Mouse (Mus musculus) heart, embryonic 11.5 days (tissue): ENCODE data around the gene Gabbr2. TPM values are rescaled to one million over a fixed set of nuclear protein-coding genes. Genes with fewer than 3 reads are reported as not detected.

ENCODE experiments used
- ATAC-seq: fragments of 200-750 bp; cut with Nextera tagmentation; replicated peaks from 2 replicates; pipeline ENCODE4 v1.8.0; 2017; ENCODE audit warnings: moderate library complexity; ENCODE audit not compliant: insufficient number of reproducible peaks, low FRiP score, low TSS enrichment
- H3K27ac ChIP-seq: fragments of 300-500 bp; sonication (generic); 2 replicates; pipeline ENCODE4 v1.5.1; 2014; ENCODE audit warnings: mild to moderate bottlenecking, low read depth, low read length
- H3K27me3 ChIP-seq: fragments of 300-500 bp; sonication (generic); 2 replicates; pipeline ENCODE4 v1.6.1; 2014; ENCODE audit warnings: mild to moderate bottlenecking, low read length, mixed read lengths; ENCODE audit not compliant: control insufficient read depth, insufficient read depth
- H3K36me3 ChIP-seq: fragments of 300-500 bp; sonication (generic); 2 replicates; pipeline ENCODE4 v1.6.1; 2014; ENCODE audit warnings: mild to moderate bottlenecking, low read length, moderate library complexity, mixed read lengths; ENCODE audit not compliant: control insufficient read depth, insufficient read depth
- H3K4me1 ChIP-seq: fragments of 300-500 bp; sonication (generic); 2 replicates; pipeline ENCODE4 v1.6.1; 2014; ENCODE audit warnings: low read length; ENCODE audit not compliant: control insufficient read depth, insufficient read depth
- H3K4me2 ChIP-seq: fragments of 300-500 bp; sonication (generic); 2 replicates; pipeline ENCODE4 v1.6.1; 2014; ENCODE audit warnings: mild to moderate bottlenecking, moderate library complexity
- H3K4me3 ChIP-seq: fragments of 300-500 bp; sonication (generic); 2 replicates; pipeline ENCODE4 v1.5.1; 2014; ENCODE audit warnings: low read depth, low read length
- H3K9ac ChIP-seq: fragments of 300-500 bp; sonication (generic); 2 replicates; pipeline ENCODE4 v1.6.1; 2014; ENCODE audit warnings: mild to moderate bottlenecking, low read depth, low read length, moderate library complexity
- H3K9me3 ChIP-seq: fragments of 300-500 bp; sonication (generic); replicated peaks from 2 replicates; pipeline ENCODE4 v1.6.1; 2016; ENCODE audit warnings: low read length; ENCODE audit not compliant: control insufficient read depth
- WGBS: fragments of 180-500 bp; shearing (Covaris S2); extraction: QIAGEN DNeasy Blood & Tissue Kit; methylation state at CpG from one replicate; pipeline ENCODE4 v1.1.7; 2014; ENCODE audit not compliant: insufficient replicate concordance; 5-methylcytosine and 5-hydroxymethylcytosine counted together
- polyA plus RNA-seq: library from polyadenylated mRNA; unstranded; fragments of >200 nt; fragmentation: Nextera tagmentation; extraction: Ambion mirVana; gene quantifications from 2 replicates; pipeline ENCODE4 v1.2.1, GENCODE M21; 2014

The Gabbr2 gene
- polyA plus RNA-seq, 1 experiment from 2014 or later: 0.13 TPM

DNA sequence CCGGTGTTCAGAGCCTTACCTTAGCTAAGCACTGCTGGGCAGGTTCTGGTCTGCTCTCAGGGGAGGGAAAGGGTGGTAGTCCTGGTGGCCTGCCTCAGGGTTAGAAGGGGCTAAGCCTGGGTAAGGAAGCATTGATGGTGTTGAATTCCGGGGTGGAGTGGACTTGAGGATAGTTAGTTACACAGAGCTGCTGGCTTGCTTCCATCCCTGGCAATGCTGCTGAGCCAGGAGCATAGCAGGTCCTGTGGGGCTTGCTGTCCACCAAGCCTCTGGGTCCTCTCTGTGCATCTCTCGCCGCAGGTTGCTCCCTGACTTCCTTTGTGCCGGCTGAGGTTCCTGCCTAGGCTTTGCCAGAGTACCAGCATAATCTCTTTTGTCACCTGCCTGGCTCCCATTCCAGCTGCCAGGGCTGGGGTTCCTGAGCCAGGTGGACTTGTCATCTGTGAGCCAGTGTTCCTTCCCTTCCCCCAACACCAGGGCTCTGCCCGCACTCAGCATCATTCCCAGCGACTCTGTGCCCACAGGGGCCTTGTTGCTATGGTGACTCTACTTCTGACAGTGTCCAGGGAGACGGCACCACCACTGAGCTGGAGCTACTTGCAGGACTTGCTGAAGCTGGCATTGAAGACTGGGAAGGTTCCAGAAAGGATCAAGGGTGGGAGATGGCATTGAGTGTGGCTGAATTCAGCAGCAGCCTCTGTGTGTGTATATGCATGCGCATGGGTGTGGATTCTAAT lies 262.2 kb downstream of the Gabbr2 start:
- H3K4me1 ChIP-seq: no peaks in the 10 kb centered on the region
- no peak overlapping the region for H3K4me3 ChIP-seq
- 65% methylated on average over 9 of the region's 9 CpGs for WGBS
- no peaks in the 10 kb centered on the region for H3K9me3 ChIP-seq
- no peak overlapping the region for H3K4me2 ChIP-seq
- no peaks in the 10 kb centered on the region for H3K36me3 ChIP-seq
- no peak for ATAC-seq
- peaks cover 3% of the 10 kb centered on the region for H3K27me3 ChIP-seq
- H3K9ac ChIP-seq: no peak overlapping the region
- H3K27ac ChIP-seq: no peak overlapping the region

DNA sequence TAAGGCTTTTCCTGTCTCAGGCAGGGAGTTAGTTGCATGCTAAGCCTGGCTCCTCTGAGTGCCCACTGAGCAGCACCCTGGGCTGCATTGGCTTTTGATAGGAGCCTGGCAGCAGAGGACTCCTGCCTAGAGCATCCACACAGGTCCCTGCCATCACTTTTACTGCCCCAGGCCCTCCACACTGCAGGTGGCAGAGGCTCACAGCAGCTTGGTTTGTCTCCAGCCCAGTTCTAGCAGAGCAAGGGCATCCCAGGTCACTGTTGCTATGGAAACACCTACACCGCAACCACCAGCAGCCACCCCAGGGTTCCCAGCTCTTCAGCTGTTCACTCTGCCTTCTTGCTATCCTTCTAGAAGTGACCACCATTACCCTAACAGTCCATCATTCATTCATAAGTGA lies 263.4 kb downstream of the Gabbr2 start:
- WGBS: 46% methylated on average over 1 of the region's 1 CpGs

GRCm38 (mm10) chr4:46727153-46727552 lies 264.5 kb downstream of the Gabbr2 start:
- H3K27ac ChIP-seq: no peak overlapping the region

More for the DNA sequence above, 263.4 kb downstream of the Gabbr2 start:
- Histone ChIP-seq H3K4me3 (no peak overlapping the region), H3K27ac (no peak overlapping the region), H3K9ac (no peak overlapping the region), H3K9me3 (no peaks in the 10 kb centered on the region), H3K36me3 (no peaks in the 10 kb centered on the region), H3K27me3 (peaks cover 3% of the 10 kb centered on the region), H3K4me1 (no peaks in the 10 kb centered on the region), H3K4me2 (no peak overlapping the region)
- ATAC-seq: no peak

GRCm38 (mm10) chr4:46720821-46721557 lies 270.7 kb downstream of the Gabbr2 start:
- H3K4me3 ChIP-seq: no peak overlapping the region
- peak overlapping the region; percentile 16; the same call in 1 of the 2 replicates for H3K4me2 ChIP-seq
- no peaks in the 10 kb centered on the region for H3K27me3 ChIP-seq
- H3K27ac ChIP-seq: no peak overlapping the region
- 49% methylated on average over 16 of the region's 16 CpGs for WGBS
- H3K9ac ChIP-seq: no peak overlapping the region
- H3K36me3 ChIP-seq: no peaks in the 10 kb centered on the region
- no peak for ATAC-seq
- H3K9me3 ChIP-seq: no peaks in the 10 kb centered on the region
- 0 out of 2 replicates have a peak, but pooled peaks cover 6% of the 10 kb centered on the region for H3K4me1 ChIP-seq

More at GRCm38 (mm10) chr4:46727153-46727552, 264.5 kb downstream of the Gabbr2 start:
- Histone ChIP-seq H3K9ac (no peak overlapping the region), H3K27me3 (peaks cover 3% of the 10 kb centered on the region), H3K9me3 (no peaks in the 10 kb centered on the region), H3K4me3 (no peak overlapping the region), H3K4me2 (no peak overlapping the region), H3K4me1 (no peaks in the 10 kb centered on the region), H3K36me3 (no peaks in the 10 kb centered on the region)
- no peak for ATAC-seq
- WGBS: 77% methylated on average over 11 of the region's 11 CpGs

GRCm38 (mm10) chr4:46720070-46720469 lies 271.6 kb downstream of the Gabbr2 start:
- Histone ChIP-seq H3K4me2 (no peak overlapping the region), H3K4me3 (no peak overlapping the region), H3K9me3 (no peaks in the 10 kb centered on the region), H3K27ac (no peak overlapping the region), H3K9ac (no peak overlapping the region), H3K36me3 (no peaks in the 10 kb centered on the region), H3K27me3 (no peaks in the 10 kb centered on the region), H3K4me1 (0 out of 2 replicates have a peak, but pooled peaks cover 6% of the 10 kb centered on the region)
- no peak for ATAC-seq
- 44% methylated on average over 1 of the region's 1 CpGs for WGBS

DNA sequence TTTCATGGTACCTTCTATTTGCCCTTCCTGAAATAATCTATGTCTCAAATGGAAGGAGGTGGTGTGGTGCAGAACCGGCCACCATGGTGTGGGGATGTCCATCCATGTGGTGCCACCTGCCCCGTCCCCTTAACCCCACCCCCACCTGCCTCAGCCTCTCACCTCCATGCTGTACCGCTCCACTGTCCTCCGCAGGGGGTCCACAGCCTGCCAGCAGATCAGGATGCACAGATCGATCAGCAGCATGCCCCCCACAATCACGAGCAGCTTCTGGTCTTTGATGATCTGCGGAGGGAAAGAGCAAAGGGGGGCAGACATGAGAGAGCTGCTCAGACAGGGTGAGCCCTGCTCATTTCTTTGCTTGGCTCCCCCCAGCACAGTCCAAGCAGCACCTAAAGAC lies 273.0 kb downstream of the Gabbr2 start:
- ATAC-seq: no peak
- H3K27me3 ChIP-seq: no peaks in the 10 kb centered on the region
- no peak overlapping the region for H3K4me3 ChIP-seq
- H3K9ac ChIP-seq: no peak overlapping the region
- H3K27ac ChIP-seq: no peak overlapping the region
- no peaks in the 10 kb centered on the region for H3K36me3 ChIP-seq
- 0 out of 2 replicates have a peak, but pooled peaks cover 6% of the 10 kb centered on the region for H3K4me1 ChIP-seq
- 34% methylated on average over 7 of the region's 7 CpGs for WGBS
- no peaks in the 10 kb centered on the region for H3K9me3 ChIP-seq
- no peak overlapping the region for H3K4me2 ChIP-seq

GRCm38 (mm10) chr4:46717156-46717555 lies 274.5 kb downstream of the Gabbr2 start:
- Histone ChIP-seq H3K27me3 (no peaks in the 10 kb centered on the region), H3K9ac (no peak overlapping the region), H3K36me3 (no peaks in the 10 kb centered on the region), H3K4me3 (no peak overlapping the region), H3K4me2 (no peak overlapping the region), H3K4me1 (0 out of 2 replicates have a peak, but pooled peaks cover 6% of the 10 kb centered on the region), H3K27ac (no peak overlapping the region), H3K9me3 (no peaks in the 10 kb centered on the region)
- ATAC-seq: no peak
- WGBS: 39% methylated on average over 5 of the region's 5 CpGs

DNA sequence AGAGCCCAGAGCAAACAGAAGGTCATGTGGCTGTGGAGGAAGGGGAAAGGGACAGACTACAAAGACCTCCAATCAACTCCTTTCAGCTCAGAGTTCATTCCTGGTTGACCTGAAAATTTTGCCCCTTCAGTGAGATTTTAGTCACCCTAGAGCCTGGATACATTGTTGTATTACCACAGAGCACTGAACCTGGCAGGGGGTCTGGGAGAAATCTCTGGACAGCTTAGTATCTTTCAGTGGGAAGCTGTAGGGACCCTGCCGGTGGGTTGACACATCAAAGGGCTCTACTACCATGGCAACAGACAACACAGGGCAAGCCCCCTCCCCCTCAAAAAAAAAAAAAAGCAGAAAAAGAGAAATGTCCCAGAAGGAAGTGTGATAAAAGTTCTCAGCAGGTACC lies 275.3 kb downstream of the Gabbr2 start:
- H3K27me3 ChIP-seq: no peaks in the 10 kb centered on the region
- H3K4me1 ChIP-seq: 0 out of 2 replicates have a peak, but pooled peaks cover 6% of the 10 kb centered on the region
- no peaks in the 10 kb centered on the region for H3K9me3 ChIP-seq
- no peak for ATAC-seq
- WGBS: 6% methylated on average over 1 of the region's 1 CpGs
- H3K36me3 ChIP-seq: no peaks in the 10 kb centered on the region
- no peak overlapping the region for H3K27ac ChIP-seq
- H3K4me2 ChIP-seq: no peak overlapping the region
- no peak overlapping the region for H3K9ac ChIP-seq
- no peak overlapping the region for H3K4me3 ChIP-seq
